Mouse (Mus musculus) thymus, postnatal 36 days (tissue): ENCODE results near the gene Acot12.

Source experiments
- DNase-seq, 2 experiments: peaks; one replicate each; pipeline ENCODE4 v3.0.0; 2022; ENCODE audit warnings: mixed read lengths in 2 of 2

The Acot12 gene

GRCm38 (mm10) chr13:91741280-91742047 lies at the start of gene Acot12:
Acot12 (plus strand) TSS chr13:91741512.
- no peak for DNase-seq

GRCm38 (mm10) chr13:91693615-91694014 lies 47.7 kb upstream of the Acot12 start:
- DNase-seq: no peak

- no peak for DNase-seq
Measured at GRCm38 (mm10) chr13:91695406-91695805, 45.9 kb upstream of the Acot12 start.

- DNase-seq: no peak
Measured at GRCm38 (mm10) chr13:91696109-91696645, 45.1 kb upstream of the Acot12 start.

- no peak for DNase-seq
Measured at GRCm38 (mm10) chr13:91697011-91697410, 44.3 kb upstream of the Acot12 start.

- no peak for DNase-seq
Measured at GRCm38 (mm10) chr13:91702337-91702736, 39.0 kb upstream of the Acot12 start.

GRCm38 (mm10) chr13:91719487-91719886 lies 21.8 kb upstream of the Acot12 start:
- no peak for DNase-seq

- DNase-seq: no peak
Measured at GRCm38 (mm10) chr13:91723108-91723735, 18.1 kb upstream of the Acot12 start.

- DNase-seq: no peak
Measured at GRCm38 (mm10) chr13:91723736-91724119, 17.6 kb upstream of the Acot12 start.

- DNase-seq: no peak
Measured at GRCm38 (mm10) chr13:91724211-91724610, 17.1 kb upstream of the Acot12 start.

GRCm38 (mm10) chr13:91725130-91725529 lies 16.2 kb upstream of the Acot12 start:
- DNase-seq: no peak

- DNase-seq: no peak
Measured at GRCm38 (mm10) chr13:91727899-91728298, 13.4 kb upstream of the Acot12 start.

GRCm38 (mm10) chr13:91737191-91737590 lies 4.1 kb upstream of the Acot12 start:
- no peak for DNase-seq

- DNase-seq: no peak
Measured at GRCm38 (mm10) chr13:91740851-91741250, 461 bp upstream of the Acot12 start.

- DNase-seq: no peak
Measured at GRCm38 (mm10) chr13:91743180-91743579, 1.9 kb downstream of the Acot12 start.

- no peak for DNase-seq
Measured at GRCm38 (mm10) chr13:91746470-91746869, 5.2 kb downstream of the Acot12 start.

GRCm38 (mm10) chr13:91748401-91748800 lies 7.1 kb downstream of the Acot12 start:
- no peak for DNase-seq

GRCm38 (mm10) chr13:91749981-91750380 lies 8.7 kb downstream of the Acot12 start:
- no peak for DNase-seq

- peak; percentile 14 to 37 for DNase-seq
Measured at GRCm38 (mm10) chr13:91753724-91754123, 12.4 kb downstream of the Acot12 start.

GRCm38 (mm10) chr13:91754762-91755161 lies 13.4 kb downstream of the Acot12 start:
- DNase-seq: no peak

GRCm38 (mm10) chr13:91756230-91756629 lies 14.9 kb downstream of the Acot12 start:
- DNase-seq: no peak

- no peak for DNase-seq
Measured at GRCm38 (mm10) chr13:91758316-91759048, 17.2 kb downstream of the Acot12 start.

- no peak for DNase-seq
Measured at GRCm38 (mm10) chr13:91759791-91760190, 18.5 kb downstream of the Acot12 start.
